Mouse (Mus musculus) erythroblast, embryonic 14.5 days (primary cell): ENCODE measurements around the gene Pde7b.

Source experiments
- GATA1 ChIP-seq: IDR thresholded peaks from 2 replicates; pipeline ENCODE4 v1.6.1; 2012; ENCODE audit warnings: low read length, inconsistent platforms, mixed read lengths
- TAL1 ChIP-seq: IDR thresholded peaks from 3 replicates; pipeline ENCODE4 v1.6.1; 2012; ENCODE audit warnings: low read length, inconsistent platforms, mixed read lengths

GRCm38 (mm10) chr10:20550161-20550560 lies 174.7 kb downstream of the Pde7b start:
- TF ChIP-seq GATA1: no peak
- TF ChIP-seq TAL1: no peak
